Mouse (Mus musculus) cerebellum, adult 2 months (tissue): Measurements from ENCODE around the gene Zfp827.

Source experiments
- CTCF ChIP-seq: fragments of 200-500 bp; IDR thresholded peaks from 2 replicates; pipeline ENCODE4 v1.5.1; 2011; ENCODE audit warnings: low read depth, mild to moderate bottlenecking, control low read depth, low read length, moderate library complexity, borderline replicate concordance; ENCODE audit not compliant: insufficient read depth
- POLR2A ChIP-seq: fragments of 200-500 bp; IDR thresholded peaks from 2 replicates; pipeline ENCODE4 v1.6.1; 2011; ENCODE audit warnings: low read length, control low read depth, borderline replicate concordance; ENCODE audit not compliant: insufficient read depth

DNA sequence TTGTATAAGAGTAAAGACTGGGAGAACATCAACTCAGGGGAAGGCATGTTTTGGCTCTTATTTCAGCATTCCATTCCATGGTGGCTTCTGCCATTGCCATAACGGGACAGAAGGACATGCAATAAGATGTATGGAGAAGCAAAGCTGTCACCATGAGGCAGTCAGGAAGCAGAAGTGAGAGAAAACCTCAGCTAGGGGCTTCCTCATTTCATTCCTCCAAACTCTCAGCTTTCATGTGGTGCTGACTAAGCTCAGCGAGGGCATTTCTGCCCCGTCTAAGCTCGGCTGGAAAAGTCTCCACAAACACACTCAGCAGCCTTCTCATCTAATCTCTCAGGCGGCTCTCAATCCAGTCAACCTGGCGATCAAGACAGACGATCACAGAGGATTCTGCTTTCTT is 197.3 kb downstream of the Zfp827 start:
- TF ChIP-seq CTCF = no peak
- no peak for TF ChIP-seq POLR2A
